Mouse (Mus musculus) C2C12 (cell line): ENCODE measurements around the gene Gcm1.

Experiments used
- CEBPB ChIP-seq: IDR thresholded peaks from one replicate; pipeline ENCODE4 v1.6.1; 2011; ENCODE audit warnings: low read depth, mild to moderate bottlenecking, control low read depth, moderate library complexity
- CTCF ChIP-seq: IDR thresholded peaks from one replicate; pipeline ENCODE4 v1.5.1; 2011; ENCODE audit not compliant: control insufficient read depth, insufficient read depth, insufficient read length
- FOSL1 ChIP-seq: IDR thresholded peaks from one replicate; pipeline ENCODE4 v1.8.0; 2011; ENCODE audit warnings: mild to moderate bottlenecking, low read length; ENCODE audit not compliant: poor library complexity, insufficient read depth, severe bottlenecking
- MYOD1 ChIP-seq: IDR thresholded peaks from one replicate; pipeline ENCODE4 v1.6.1; 2011; ENCODE audit warnings: low read depth; ENCODE audit not compliant: control insufficient read depth, insufficient read length
- MYOG ChIP-seq: IDR thresholded peaks from one replicate; pipeline ENCODE4 v1.6.1; 2011; ENCODE audit not compliant: control insufficient read depth, insufficient read length; ENCODE audit errors: extremely low read depth

DNA sequence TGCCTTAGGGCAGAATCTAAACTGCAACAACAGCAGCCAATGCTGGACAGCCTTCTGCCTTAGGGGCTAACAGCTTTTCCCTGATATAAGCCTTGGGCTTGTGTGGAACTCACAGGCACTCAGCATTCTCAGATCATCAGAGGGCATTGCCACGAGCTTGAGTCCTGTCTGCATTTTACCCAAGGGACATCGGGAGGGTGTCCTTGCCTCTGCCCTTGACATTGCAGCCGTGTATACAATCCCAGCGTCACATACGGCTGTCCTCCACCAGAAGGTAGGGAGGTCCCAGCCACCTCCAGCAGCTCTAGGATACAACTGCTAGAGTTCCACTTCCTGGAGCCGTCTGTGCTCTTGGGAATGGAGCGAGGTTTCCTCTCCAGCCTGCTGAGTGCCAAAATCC, 37.2 kb downstream of the Gcm1 start:
- TF ChIP-seq CTCF, result no peak
- no peak for TF ChIP-seq MYOG
- TF ChIP-seq CEBPB, result no peak
- no peak for TF ChIP-seq MYOD1
- no peak for TF ChIP-seq FOSL1
